Mouse (Mus musculus): ENCODE data around the gene Tek.
"Not testable (repeated sequence)": the region's sequence is repeated elsewhere in the genome, so short reads cannot be mapped to it uniquely, and the experiment has no call there.

Tek gene

DNA sequence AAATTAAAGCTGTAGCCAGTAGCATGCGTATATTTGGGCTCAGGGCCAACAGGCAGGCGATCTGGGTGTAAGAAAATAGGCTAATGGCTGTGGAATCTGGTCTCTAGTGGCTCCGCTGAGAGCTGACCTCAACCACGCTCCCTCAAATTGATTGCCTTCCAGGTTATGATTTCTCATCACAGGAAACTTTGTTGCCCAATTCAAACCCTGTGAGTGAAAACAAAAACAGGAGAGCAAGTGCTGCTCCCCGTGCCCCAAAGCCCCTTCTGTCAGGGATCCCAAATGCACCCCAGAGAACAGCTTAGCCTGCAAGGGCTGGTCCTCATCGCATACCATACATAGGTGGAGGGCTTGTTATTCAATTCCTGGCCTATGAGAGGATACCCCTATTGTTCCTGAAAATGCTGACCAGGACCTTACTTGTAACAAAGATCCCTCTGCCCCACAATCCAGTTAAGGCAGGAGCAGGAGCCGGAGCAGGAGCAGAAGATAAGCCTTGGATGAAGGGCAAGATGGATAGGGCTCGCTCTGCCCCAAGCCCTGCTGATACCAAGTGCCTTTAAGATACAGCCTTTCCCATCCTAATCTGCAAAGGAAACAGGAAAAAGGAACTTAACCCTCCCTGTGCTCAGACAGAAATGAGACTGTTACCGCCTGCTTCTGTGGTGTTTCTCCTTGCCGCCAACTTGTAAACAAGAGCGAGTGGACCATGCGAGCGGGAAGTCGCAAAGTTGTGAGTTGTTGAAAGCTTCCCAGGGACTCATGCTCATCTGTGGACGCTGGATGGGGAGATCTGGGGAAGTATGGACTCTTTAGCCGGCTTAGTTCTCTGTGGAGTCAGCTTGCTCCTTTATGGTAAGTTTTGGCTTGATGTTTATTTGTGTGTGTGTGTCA lies at the start of gene Tek:
TSS of gene Tek (plus strand) at position 452 of the 894 bp plus-strand sequence.
- DNase-seq (ENCODE audit: low read depth in 2 of 2, low spot score in 2 of 2), result no peak

DNA sequence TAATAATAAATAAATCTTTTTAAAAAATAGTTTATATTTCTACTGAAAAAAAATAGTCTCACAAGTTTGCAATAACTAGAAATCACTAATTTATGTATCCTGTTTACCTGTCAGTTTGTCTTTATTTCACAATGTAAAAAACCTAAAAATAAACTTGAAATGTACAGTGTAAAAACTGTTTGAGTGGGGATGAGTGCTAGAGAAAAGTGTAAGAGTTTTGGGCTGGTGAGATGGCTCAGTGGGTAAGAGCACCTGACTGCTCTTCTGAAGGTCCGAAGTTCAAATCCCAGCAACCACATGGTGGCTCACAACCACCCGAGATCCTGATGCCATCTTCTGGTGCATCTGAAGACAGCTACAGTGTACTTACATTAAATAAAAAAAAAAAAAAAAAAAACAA lies 49.3 kb upstream of the Tek start:
- DNase-seq (ENCODE audit: low read depth in 2 of 2, low spot score in 2 of 2), result not testable (repeated sequence)

DNA sequence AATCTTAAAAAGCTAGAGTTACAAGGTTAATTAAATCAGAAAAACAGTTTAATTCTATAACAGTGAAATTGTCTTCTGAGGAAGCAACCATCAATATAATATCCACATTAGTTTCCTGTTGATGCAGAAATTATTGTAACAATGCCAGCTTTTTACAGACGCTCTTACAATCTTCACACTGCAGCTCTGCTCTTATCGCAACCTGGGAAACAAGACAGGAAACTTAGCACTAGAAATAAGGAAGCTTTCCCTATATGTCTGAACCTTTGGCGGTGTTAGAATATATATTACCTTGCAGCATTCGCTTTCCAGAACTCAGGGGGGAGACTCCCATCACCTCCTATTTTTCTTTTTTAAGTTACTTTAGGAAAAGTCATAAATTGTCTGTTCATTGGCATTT lies 48.0 kb upstream of the Tek start:
- no peak for DNase-seq (ENCODE audit: low read depth in 2 of 2, low spot score in 2 of 2)

DNA sequence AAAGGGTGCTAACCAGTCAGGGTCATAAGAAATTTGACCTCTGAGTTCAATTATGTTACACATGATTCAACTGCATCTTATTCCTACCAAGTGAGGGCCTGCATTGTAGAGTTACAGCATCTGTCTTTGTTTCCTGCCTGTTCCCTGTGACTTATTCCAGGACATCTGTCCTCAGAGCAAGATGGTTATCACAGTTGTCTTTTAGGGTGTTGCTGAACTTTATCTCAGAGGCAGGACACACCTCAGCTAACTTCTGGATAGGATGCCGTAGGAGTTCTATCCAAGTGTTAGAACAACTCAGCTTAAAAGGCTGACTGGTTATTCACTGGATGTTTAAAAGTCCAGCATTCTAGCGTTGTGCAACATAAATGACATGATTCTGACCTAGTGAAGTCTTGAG lies 46.9 kb upstream of the Tek start:
- DNase-seq (ENCODE audit: low read depth in 2 of 2, low spot score in 2 of 2), result no peak

DNA sequence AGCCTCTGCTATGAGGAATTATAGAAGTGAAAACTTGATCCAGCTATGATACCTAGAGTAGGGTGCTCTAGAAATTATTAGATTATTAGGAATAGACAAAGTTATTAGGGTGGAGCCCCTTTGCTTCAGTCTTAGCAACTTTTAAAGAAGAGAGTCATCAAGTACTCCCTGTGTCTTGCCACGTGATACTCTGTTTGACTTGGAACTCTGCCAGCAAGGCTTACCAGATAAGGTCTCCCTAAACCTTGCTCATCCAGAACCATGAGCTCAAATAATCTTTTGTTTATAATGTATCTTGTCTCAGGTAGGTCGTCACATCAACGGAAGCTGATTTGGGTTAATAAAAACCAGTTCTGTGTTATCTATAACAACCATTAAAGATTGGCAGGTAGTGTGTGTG lies 42.7 kb upstream of the Tek start:
- no peak for DNase-seq (ENCODE audit: low read depth in 2 of 2, low spot score in 2 of 2)

DNA sequence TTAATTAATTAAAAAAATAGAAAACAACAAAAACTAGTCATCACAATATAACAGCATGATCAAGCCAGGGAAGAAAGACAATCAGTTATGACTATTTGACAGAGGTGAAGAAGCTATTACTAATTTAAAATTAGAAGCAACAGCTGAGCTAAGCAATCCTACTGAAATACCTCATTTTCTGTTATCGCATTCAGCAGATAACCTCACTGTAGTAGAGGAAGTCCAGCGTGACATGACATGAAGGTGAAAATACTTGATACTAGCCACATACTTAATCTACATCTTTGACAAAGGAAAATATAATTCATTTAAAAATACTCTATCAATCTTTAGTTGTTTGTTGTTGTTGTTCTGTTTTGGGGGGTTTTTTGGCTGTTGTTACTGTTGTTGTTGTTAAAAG lies 28.1 kb upstream of the Tek start:
- DNase-seq (ENCODE audit: low read depth in 2 of 2, low spot score in 2 of 2), result no peak

DNA sequence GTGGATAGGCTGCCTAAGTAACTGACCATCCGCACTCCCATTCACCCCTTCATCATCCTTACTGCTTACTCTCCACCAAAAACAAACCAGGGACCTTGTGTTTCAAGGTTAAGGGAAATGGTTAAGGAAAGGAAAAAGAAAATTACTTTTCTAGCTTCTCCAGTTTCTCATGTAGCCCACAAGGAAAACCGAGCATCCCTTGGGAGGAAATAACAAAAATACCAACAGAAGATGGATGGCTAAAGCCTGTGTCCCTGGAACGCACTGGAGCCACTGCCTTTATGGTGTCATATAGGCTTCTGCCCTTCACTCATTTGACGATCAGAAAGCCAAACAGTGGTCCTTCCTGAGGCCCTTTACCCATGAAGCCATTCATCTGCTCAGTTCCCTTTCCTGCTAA lies 27.7 kb upstream of the Tek start:
- DNase-seq (ENCODE audit: low read depth in 2 of 2, low spot score in 2 of 2), result no peak

DNA sequence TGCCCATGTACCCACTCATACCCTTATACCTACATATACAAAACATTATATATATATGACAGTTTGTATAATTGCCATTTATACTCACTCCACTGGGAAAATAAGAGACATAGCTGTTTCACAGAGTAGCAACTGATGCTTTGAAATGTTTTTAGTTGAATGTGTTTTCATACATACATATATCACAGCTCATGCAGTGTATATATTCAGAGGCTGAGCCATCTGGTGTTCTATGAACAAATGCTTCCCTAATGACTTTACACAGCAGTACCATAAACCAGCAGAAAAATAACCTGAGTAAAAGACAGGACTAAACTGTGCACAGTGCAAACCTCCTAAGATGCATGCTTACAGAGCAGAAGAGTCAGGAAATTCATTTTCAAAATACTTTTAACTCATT lies 25.3 kb upstream of the Tek start:
- DNase-seq (ENCODE audit: low read depth in 2 of 2, low spot score in 2 of 2), result no peak

DNA sequence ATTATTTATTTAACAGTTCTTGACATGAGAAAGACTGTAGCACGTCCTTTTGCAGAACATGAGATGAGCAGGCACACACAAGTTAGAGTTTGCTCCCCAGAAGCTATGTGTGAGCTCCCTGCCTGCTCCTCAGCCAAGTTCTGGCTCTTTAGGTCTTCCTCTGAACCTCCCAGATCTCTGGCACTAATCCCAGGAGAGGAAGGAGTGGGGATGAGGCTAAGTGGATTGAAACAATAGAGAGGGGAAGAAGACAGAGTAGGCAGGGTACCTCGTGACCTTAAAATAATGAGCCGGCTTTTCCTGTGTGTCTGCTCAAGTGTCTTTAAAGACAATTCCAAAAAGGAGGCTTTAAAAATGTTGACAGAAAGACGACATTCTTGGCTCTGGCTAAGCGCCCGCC lies 23.9 kb upstream of the Tek start:
- DNase-seq (ENCODE audit: low read depth in 2 of 2, low spot score in 2 of 2), result no peak

DNA sequence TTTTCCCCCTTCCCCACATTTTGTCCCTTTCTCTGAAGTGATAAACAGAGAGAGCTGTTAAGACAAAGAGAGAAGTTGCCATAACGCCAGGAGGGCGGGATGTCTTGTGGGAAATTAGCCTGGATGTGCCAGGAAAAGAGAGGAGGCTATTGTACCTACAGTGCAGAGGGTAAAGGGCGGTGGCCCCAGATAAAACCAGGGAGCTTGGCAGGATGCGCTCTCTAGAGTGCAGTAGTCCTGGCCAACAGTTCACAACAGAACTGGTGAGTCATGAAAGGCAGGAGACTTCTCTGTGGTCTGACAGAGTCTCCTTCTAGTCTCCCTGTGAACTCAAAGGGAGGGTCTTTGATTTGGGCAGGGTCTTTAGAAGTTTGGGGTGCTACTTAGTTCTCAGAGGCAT lies 13.3 kb upstream of the Tek start:
- no peak for DNase-seq (ENCODE audit: low read depth in 2 of 2, low spot score in 2 of 2)

DNA sequence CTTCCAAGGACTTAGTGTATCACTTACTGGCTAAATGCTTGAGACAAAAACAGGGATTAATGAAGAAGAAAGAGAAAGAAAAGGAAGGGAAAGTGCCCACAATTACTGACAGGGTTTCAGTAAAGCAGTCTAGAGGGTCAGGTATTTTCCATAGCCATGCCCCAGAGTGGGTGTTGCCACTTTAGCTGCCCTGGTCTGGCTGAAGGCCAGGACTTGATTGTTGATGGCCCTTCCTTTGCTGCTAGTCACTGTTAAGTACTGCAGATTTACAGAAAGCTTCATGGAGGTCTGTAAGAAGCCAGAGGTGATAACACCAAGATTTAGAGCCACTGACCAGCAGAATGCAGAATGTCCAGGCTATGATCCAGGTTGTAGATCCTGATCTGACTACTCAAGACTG lies 6.4 kb upstream of the Tek start:
- no peak for DNase-seq (ENCODE audit: low read depth in 2 of 2, low spot score in 2 of 2)

DNA sequence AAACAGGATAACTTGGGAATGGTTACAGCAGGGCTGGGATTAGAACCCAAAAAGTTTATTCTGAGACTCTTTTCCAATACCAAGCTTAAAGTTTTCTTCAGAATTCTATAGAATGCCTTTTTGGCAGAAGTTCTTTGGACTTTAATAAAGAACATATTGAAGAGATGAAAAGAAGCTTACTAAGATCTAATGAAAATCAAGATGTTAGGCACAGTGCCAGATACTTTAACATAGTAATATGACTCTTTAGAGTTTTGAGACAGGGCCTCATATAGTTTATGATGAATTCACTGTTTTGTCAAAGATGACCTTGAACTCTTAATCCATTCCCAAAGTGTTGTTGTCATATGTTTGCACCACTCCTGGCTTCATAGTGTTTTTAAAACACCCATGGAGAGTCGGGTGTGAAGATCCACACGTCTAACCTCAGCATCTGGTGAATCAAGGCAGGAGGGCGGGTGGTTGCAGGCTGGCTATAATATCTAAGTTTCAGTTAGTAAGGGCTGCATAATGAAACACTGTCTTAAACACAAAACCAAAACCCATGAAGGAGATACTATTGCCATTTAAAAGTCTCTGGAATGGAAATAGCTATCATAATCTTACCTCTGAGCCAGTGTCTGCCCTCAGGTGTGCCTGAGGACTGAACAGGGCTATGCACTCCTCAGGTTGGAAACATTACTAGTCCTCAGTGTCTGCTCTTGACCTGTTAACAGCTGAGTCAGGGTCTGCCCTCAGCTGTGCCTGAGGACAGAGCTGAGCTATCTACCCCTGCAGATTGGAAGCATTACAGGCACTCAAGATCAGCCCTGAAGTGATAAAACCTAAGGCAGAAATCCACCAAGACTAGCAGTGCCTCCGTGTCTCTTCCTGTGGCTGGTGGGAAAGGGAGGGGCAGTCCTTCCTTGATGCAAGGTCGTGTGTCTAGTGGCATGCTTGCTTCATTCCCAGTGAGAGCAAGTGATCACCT lies 1.5 kb upstream of the Tek start:
- DNase-seq (ENCODE audit: low read depth in 2 of 2, low spot score in 2 of 2), result no peak

DNA sequence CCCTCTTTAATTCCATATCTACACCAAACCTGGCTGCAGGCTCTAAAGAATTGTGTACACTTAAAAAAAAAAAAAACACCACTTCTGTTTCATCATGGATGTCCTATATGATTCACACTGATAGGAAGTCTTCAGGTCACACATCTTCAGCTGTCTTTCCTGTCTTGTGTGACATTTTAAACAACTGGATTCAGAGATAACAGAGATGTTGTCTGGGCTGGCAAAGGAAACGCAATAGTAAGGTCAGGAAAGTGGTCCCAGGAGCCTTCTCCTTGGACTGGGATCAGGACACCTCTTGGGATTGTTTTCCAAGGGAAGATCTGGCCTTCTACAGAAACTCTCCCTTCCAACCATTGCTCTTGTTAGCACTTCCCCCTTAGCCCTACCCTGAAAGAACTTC lies 2.7 kb downstream of the Tek start:
- no peak for DNase-seq (ENCODE audit: low read depth in 2 of 2, low spot score in 2 of 2)

DNA sequence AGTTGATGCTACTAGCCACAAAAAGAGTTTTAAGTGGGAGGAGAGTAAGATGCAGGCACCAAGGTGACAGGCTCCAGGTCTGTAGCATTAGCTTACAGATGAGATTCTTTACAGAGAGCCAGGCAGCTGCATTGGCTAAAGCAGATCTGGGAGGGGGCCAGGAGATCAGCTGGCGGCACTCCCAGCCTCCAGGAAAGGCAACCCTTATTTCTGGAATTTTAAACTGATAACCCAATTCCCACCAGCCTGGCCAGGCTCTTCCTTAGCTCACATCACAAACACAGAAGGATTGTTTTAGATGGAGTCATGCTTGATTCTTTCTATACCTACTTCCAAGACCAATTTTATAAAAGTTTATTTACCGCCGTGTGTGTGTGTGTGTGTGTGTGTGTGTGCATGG lies 6.7 kb downstream of the Tek start:
- no peak for DNase-seq (ENCODE audit: low read depth in 2 of 2, low spot score in 2 of 2)

DNA sequence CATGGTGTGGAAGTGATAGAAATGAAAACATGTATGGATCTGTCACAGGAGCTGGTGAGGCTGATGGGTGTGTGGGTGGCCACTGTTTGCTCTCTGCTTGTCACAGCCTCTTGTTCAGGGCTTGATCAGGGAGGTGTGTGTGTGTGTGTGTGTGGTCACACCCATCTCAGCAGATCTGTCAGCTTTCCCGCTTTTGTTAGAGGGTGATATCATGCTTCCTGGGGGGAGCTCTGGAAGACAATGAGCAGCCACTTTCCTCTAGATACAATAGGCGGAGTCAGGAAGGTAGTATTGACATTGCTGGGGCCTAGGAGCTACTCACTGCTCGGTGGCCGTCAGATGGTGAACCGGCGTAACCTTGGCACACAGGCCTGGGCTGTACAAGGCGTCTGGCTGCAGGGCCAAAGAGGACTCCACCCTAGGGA lies 7.3 kb downstream of the Tek start:
- no peak for DNase-seq (ENCODE audit: low read depth in 2 of 2, low spot score in 2 of 2)

DNA sequence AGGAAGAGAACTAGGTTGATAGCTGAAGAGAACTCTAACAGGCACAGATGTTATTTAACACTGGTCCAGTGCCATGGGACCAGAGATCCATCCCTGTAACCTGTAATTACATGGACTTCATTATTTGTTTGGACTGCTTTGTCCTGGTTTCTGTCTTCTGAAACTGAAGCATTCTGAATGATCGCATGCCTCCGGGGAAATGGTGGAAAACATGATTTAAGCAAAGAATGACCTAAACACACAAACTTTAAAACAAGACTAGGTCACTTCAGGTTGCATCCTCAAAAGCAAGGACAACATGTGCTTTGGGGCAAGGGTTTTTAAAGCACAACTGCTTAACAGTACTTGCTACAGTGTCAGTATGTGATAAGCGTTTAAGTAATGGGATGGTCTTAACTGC lies 8.2 kb downstream of the Tek start:
- DNase-seq (ENCODE audit: low read depth in 2 of 2, low spot score in 2 of 2), result no peak

DNA sequence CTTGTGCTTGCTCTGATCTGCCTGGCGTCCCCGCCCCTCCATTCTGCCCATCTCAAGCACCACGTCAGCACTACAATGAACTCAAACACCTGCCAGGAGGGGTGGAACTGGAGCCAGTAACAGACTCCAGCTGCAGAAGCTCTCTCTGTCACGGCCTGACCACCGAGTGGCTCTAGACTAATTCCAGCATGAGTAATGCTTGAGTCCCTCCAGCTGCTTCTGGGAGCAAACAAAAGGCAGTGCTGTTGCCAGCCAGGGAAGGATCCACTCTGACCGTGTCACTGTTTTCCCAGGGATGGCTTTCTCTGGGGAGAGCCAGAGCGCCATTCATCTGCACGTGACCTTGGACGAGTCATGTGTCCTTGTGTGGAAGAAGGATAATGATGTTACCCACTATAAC lies 13.4 kb downstream of the Tek start:
- DNase-seq (ENCODE audit: low read depth in 2 of 2, low spot score in 2 of 2), result no peak

DNA sequence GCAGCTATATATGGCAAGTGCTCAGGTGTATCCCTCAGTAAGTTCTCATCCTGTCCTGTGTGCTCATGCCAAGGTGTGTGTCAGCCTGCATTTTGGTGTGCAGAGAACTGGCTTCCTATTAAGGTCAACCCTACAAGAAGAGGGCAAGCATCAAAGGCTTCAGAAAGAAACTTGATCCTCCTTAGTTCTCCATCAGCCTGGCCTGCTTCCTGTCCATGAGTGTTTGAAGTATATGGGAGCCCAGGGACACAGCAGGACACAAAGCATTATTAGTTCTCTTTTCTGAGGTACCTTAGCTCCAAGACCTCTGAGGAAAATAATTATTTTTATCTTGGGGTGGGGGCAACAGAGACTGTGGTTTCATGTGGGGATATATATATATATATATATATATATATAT lies 26.1 kb downstream of the Tek start:
- DNase-seq (ENCODE audit: low read depth in 2 of 2, low spot score in 2 of 2), result no peak

DNA sequence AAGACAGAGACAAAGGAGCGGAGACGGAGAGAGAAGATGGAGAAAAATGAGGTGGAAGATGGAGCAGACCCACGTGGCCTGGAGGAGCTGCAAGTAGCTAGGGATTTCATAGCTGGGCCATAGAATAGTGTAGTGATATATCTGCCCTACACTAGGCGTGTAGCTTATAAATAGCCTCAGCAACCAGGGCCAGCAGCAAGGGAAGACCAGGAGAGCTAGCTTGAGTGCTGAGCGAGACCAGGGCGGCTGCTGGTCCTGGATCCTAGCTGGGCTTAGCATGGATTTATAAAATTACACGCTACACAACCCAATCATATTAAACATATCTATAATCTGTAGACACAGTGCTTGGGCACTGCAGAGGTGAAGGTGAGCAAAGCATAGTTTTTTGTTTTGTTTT lies 27.1 kb downstream of the Tek start:
- no peak for DNase-seq (ENCODE audit: low read depth in 2 of 2, low spot score in 2 of 2)

DNA sequence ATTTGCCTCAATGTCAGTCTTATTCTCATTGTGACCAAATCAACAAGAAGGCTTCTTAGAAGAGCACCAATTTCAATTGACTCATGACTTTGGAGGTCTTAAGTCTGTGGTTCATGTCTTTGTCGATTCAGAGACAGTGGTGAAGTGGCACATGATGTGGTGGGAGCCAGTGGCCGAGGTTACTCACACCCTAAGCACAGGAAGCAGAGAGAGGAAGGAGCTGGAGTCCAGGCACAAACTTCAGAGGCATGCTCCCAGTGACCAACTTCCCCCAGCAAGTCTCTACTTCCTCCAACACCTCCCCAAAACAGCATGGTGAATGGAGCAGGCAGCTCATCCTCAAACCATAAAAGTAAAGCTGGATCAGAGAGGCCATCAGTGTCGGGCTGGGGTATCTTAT lies 29.5 kb downstream of the Tek start:
- no peak for DNase-seq (ENCODE audit: low read depth in 2 of 2, low spot score in 2 of 2)

DNA sequence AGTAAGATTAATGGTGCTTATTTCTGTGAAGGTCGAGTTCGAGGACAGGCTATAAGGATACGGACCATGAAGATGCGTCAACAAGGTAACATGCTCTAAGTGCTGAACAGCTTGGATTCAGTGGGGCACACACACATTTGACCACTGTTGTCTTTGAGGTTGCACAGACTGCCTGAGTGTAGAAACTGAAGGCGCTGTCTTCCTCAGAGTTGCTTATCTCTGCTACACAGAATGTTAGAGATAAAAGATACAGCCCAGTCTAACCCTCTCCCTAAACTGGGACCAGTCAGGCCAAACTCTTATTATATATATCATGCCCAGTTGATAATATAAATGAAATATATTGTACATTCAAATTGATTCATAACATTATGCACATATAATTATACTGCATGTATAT lies 42.0 kb downstream of the Tek start:
- no peak for DNase-seq (ENCODE audit: low read depth in 2 of 2, low spot score in 2 of 2)

DNA sequence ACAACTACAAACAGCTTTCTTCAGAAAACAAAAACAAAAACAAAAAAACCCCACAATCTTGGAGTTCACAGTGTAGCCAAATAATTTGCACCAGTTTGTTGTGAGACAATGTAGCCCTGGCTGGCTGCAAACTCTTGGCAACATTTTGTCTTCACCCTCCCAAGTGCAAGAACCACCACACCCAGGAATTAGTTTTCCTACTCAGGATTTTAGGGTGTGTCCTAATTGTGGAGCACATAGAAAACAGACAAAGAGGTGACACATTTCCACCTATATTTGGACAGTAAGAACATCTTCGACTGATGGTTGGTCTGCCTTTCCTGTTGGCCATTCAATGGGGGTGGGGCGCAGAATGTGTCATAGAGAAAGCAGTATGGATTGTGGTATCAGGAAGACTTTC lies 46.8 kb downstream of the Tek start:
- DNase-seq (ENCODE audit: low read depth in 2 of 2, low spot score in 2 of 2), result no peak
